Mouse (Mus musculus) G1E (cell line): ENCODE data around the gene Pgm5.

ENCODE experiments used
- CTCF ChIP-seq: IDR thresholded peaks from 2 replicates; pipeline ENCODE4 v1.5.1; 2012; ENCODE audit warnings: low read depth, low read length, inconsistent platforms, mixed read lengths
- GATA1 ChIP-seq: IDR thresholded peaks from 2 replicates; pipeline ENCODE4 v1.6.1; 2012; ENCODE audit warnings: borderline replicate concordance, low read length, inconsistent platforms, mixed read lengths
- TAL1 ChIP-seq: conservative IDR thresholded peaks from 2 replicates; pipeline ENCODE4 v1.6.1; 2012; ENCODE audit warnings: low read depth, low read length, inconsistent platforms, mixed read lengths

DNA sequence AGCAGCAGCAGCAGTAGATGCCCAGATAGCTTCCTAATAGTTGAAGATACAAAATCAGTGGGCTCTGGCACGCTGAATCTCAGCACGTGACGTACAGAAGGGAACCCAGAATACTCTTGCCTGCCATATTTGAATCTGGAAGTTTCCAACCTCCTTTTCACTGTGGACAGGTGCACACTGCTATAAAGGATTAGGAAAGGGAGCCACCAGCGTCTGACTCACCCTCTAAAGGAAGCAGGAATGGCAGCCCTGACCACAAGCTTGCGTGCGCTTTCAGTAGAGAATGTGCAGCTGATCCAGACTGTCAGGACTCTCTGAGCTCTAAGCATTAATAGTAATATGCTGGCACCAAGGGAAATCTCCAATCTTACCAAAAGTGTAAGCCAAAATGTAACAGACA is 220.7 kb downstream of the Pgm5 start:
- no peak for TF ChIP-seq CTCF
- no peak for TF ChIP-seq GATA1
- TF ChIP-seq TAL1: no peak
